Mouse (Mus musculus): ENCODE results near the gene Olfr955. TPM values are rescaled to one million over a fixed set of nuclear protein-coding genes. Genes with fewer than 3 reads are reported as not detected.

The Olfr955 gene
- polyA plus RNA-seq (2014; fragmentation: Illumina TruSeq; extraction: RNeasy Lipid Tissue Mini Kit (QIAGEN cat#74804); ENCODE audit: low read depth, low replicate concordance), result not detected

GRCm38 (mm10) chr9:39471844-39472243 lies at the start of gene Olfr955:
Gene Olfr955 (minus strand): TSS chr9:39471944.

GRCm38 (mm10) chr9:39515531-39515930 lies 43.8 kb upstream of the Olfr955 start, which contains the start of gene Olfr957:
Gene Olfr957 (minus strand): TSS chr9:39515809.

GRCm38 (mm10) chr9:39493895-39494294 lies 22.2 kb upstream of the Olfr955 start, which contains the start of gene Olfr44:
Gene Olfr44 (minus strand): TSS chr9:39493995.

GRCm38 (mm10) chr9:39456401-39456800 lies 15.3 kb downstream of the Olfr955 start, which contains the start of gene Olfr954:
Gene Olfr954 (plus strand): TSS chr9:39456701.

GRCm38 (mm10) chr9:39427048-39427447 lies 44.7 kb downstream of the Olfr955 start, which contains the start of gene Olfr952:
Gene Olfr952 (minus strand): TSS chr9:39427148.

Other genes starting within 250 kb of the Olfr955 start
- gene Olfr1537, start 221.9 kb downstream of the Olfr955 start, polyA plus RNA-seq (2014; fragmentation: Illumina TruSeq; extraction: RNeasy Lipid Tissue Mini Kit (QIAGEN cat#74804); ENCODE audit: low read depth, low replicate concordance), result not detected
- not detected for gene Olfr945, start 195.1 kb downstream of the Olfr955 start, polyA plus RNA-seq (2014; fragmentation: Illumina TruSeq; extraction: RNeasy Lipid Tissue Mini Kit (QIAGEN cat#74804); ENCODE audit: low read depth, low replicate concordance)
- gene Olfr948, start 145.9 kb downstream of the Olfr955 start, polyA plus RNA-seq (2014; fragmentation: Illumina TruSeq; extraction: RNeasy Lipid Tissue Mini Kit (QIAGEN cat#74804); ENCODE audit: low read depth, low replicate concordance), result not detected
- not detected for gene Olfr951, start 84.5 kb downstream of the Olfr955 start, polyA plus RNA-seq (2014; fragmentation: Illumina TruSeq; extraction: RNeasy Lipid Tissue Mini Kit (QIAGEN cat#74804); ENCODE audit: low read depth, low replicate concordance)
- not detected for gene Olfr952, start 44.8 kb downstream of the Olfr955 start, polyA plus RNA-seq (2014; fragmentation: Illumina TruSeq; extraction: RNeasy Lipid Tissue Mini Kit (QIAGEN cat#74804); ENCODE audit: low read depth, low replicate concordance)
- gene Olfr954, start 15.2 kb downstream of the Olfr955 start, polyA plus RNA-seq (2014; fragmentation: Illumina TruSeq; extraction: RNeasy Lipid Tissue Mini Kit (QIAGEN cat#74804); ENCODE audit: low read depth, low replicate concordance), result not detected
- not detected for gene Olfr44, start 22.1 kb upstream of the Olfr955 start, polyA plus RNA-seq (2014; fragmentation: Illumina TruSeq; extraction: RNeasy Lipid Tissue Mini Kit (QIAGEN cat#74804); ENCODE audit: low read depth, low replicate concordance)
- gene Olfr957, start 43.9 kb upstream of the Olfr955 start, polyA plus RNA-seq (2014; fragmentation: Illumina TruSeq; extraction: RNeasy Lipid Tissue Mini Kit (QIAGEN cat#74804); ENCODE audit: low read depth, low replicate concordance), result not detected
- not detected for gene Olfr958, start 82.1 kb upstream of the Olfr955 start, polyA plus RNA-seq (2014; fragmentation: Illumina TruSeq; extraction: RNeasy Lipid Tissue Mini Kit (QIAGEN cat#74804); ENCODE audit: low read depth, low replicate concordance)
- not detected for gene Olfr959, start 103.6 kb upstream of the Olfr955 start, polyA plus RNA-seq (2014; fragmentation: Illumina TruSeq; extraction: RNeasy Lipid Tissue Mini Kit (QIAGEN cat#74804); ENCODE audit: low read depth, low replicate concordance)
- 0.08 TPM for gene AW551984, start 132.5 kb upstream of the Olfr955 start, polyA plus RNA-seq (2014; fragmentation: Illumina TruSeq; extraction: RNeasy Lipid Tissue Mini Kit (QIAGEN cat#74804); ENCODE audit: low read depth, low replicate concordance)
- not detected for gene Olfr148, start 138.7 kb upstream of the Olfr955 start, polyA plus RNA-seq (2014; fragmentation: Illumina TruSeq; extraction: RNeasy Lipid Tissue Mini Kit (QIAGEN cat#74804); ENCODE audit: low read depth, low replicate concordance)
- not detected for gene Olfr960, start 149.4 kb upstream of the Olfr955 start, polyA plus RNA-seq (2014; fragmentation: Illumina TruSeq; extraction: RNeasy Lipid Tissue Mini Kit (QIAGEN cat#74804); ENCODE audit: low read depth, low replicate concordance)
- gene Olfr961, start 173.1 kb upstream of the Olfr955 start, polyA plus RNA-seq (2014; fragmentation: Illumina TruSeq; extraction: RNeasy Lipid Tissue Mini Kit (QIAGEN cat#74804); ENCODE audit: low read depth, low replicate concordance), result not detected
- not detected for gene Olfr963, start 195.3 kb upstream of the Olfr955 start, polyA plus RNA-seq (2014; fragmentation: Illumina TruSeq; extraction: RNeasy Lipid Tissue Mini Kit (QIAGEN cat#74804); ENCODE audit: low read depth, low replicate concordance)
- not detected for gene Olfr149, start 235.2 kb upstream of the Olfr955 start, polyA plus RNA-seq (2014; fragmentation: Illumina TruSeq; extraction: RNeasy Lipid Tissue Mini Kit (QIAGEN cat#74804); ENCODE audit: low read depth, low replicate concordance)
- not detected for gene Olfr965, start 239.4 kb upstream of the Olfr955 start, polyA plus RNA-seq (2014; fragmentation: Illumina TruSeq; extraction: RNeasy Lipid Tissue Mini Kit (QIAGEN cat#74804); ENCODE audit: low read depth, low replicate concordance)

Measured in kidney, adult 10 weeks (tissue).